Mouse (Mus musculus): ENCODE measurements around the gene Ndufa13.

DNA sequence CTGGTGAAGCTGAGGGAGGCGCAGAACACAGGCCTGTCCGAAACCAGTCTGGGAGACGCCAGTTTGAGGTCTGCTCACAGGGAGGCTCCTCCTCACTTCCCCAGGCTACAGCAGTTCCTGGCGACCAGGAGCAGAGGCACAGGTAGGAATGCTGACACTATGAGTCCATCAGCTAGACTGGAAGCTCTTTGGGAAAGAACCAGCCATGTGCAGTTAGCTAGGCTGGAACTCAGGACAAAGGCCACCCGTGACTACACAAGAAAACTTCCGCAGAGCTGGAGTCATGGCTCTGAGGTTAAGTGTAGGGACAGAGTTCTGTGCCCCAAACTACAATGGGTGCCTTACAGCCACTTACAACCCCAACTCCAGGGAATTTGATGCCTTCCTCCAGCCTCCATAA is 4.5 kb downstream of the Ndufa13 start:
- TF ChIP-seq CTCF (IDR thresholded peaks at IDR 0.05; ENCODE audit: control insufficient read depth, insufficient read depth, insufficient replicate concordance, low read depth, low read length) (no peak), POLR2A (IDR thresholded peaks at IDR 0.05; ENCODE audit: control insufficient read depth, low read depth, low read length) (no peak)
